Mouse (Mus musculus): ENCODE measurements around the gene Rrm2.

The Rrm2 gene

GRCm38 (mm10) chr12:24707954-24708823, at the start of gene Rrm2:
Gene Rrm2 (plus strand): TSS chr12:24708241.
- in situ Hi-C loops (cut with MboI): loop anchor here (10.0 kb wide), 2 partner anchors 53 to 103 kb away; partner anchors contain the start of gene Klf11

DNA sequence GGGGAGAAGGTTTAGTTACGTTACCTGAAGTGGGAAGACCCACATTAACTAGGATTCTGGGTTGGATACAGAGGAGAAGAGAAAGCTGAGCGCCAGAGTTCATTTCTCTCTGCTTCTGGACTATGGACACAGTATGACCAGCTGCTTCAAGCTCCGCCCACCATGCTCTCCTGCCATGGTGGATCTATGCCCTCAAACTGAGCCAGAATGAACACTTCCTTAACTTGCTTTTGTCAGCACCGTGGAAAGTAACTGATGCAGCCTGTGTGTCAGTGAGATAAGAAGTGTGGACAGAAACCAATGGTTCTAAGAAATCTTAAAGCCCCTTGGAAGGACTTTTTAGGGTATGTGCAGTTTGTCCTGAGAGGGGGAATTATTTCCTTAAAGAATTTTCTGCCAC, 49.0 kb upstream of the Rrm2 start:
- in situ Hi-C loops (cut with MboI): loop anchor here (10.0 kb wide), 1 partner anchor 46 kb away; the partner anchor contains the start of gene Rrm2

- in situ Hi-C loops (cut with MboI): loop anchor here (10.0 kb wide), 1 partner anchor 45 kb away; the partner anchor contains the start of gene Rrm2
Observed at GRCm38 (mm10) chr12:24659923-24660322, 48.1 kb upstream of the Rrm2 start.

DNA sequence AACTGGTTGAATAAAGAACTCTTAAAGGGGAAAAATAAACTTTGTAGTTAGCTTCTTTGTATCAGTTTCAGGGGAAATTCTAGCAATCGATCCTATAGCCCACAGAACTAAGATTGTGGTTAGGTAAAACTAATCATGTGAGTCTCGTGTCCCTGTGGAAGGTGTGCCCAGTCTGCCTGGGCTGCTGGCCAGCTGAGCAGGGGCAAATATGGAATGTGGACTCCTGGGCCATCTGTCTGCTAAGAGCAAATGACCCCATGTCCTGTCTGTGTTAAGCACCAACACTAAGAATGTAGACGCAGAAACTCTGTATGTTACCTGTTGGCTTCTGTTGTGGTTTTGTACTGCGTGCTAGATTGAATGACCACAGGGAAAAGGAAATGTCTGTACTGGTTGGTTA, 46.9 kb upstream of the Rrm2 start:
- in situ Hi-C loops (cut with MboI): no loop called here

- in situ Hi-C loops (cut with MboI): no loop called here
Observed at GRCm38 (mm10) chr12:24662131-24662530, 45.9 kb upstream of the Rrm2 start.

GRCm38 (mm10) chr12:24680096-24680491, 27.9 kb upstream of the Rrm2 start:
- in situ Hi-C loops (cut with MboI): no loop called here

DNA sequence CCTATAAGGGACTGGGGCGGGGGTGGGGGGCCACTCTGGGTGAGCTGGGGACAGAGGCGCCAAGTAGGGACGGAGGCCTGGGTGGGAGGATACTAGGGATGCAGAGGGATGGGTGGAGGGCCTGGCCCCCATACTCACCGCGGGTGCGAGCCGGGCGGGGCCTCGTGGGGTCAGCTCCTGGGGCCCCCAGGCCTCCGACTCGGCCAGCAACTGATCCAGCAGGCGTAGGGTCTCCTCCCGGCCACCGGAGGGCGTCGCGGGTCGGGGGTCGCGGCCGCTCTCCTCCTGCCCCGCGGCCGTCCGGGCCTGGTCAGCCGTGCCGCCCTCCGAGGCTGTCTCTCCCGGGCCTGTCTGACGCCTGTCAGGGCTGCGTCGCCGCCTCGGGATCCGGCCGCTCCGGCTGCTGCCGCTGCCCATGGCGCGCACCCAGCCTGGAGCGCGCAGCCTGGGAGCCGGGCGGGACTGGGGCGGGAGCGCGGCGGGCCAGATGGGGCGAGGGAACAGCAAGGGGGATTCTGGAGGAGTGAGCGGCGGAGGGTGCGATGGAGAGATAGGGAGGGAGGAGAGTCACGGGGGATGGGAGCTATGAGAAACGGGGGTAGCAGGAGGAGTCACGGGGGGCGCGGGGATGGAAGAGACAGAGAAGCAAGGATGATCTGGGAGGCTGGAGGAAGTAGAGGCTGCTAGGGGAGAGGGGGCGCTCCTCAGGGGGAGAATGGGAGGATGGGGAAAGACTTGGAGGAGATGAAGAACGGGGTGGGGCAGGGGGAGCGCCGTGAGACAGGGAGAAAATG, 27.4 kb upstream of the Rrm2 start:
- in situ Hi-C loops (cut with MboI): no loop called here

GRCm38 (mm10) chr12:24681286-24682023, 26.6 kb upstream of the Rrm2 start, which contains the start of gene Cys1:
Gene Cys1 (minus strand): TSS chr12:24681813.
- in situ Hi-C loops (cut with MboI): no loop called here

GRCm38 (mm10) chr12:24682563-24682962, 25.5 kb upstream of the Rrm2 start:
- in situ Hi-C loops (cut with MboI): no loop called here

DNA sequence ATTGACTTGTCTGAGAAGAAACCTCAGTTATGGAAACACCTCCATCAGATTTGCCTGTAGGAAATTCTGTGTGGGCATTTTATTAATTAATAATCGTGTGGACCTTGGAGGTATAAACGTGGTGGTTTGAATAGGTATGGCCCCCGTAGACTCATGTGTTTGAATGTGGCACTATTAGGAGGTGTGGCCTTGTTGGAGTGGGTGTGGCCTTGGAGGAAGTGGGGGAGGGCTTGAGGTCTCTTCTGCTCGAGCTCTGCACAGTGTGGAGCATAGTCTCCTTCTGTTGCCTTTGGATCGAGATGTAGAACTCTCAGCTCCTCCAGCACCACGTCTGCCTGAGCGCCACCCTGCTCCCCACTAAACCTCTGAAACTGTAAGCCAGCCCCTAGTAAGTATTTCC, 24.6 kb upstream of the Rrm2 start:
- in situ Hi-C loops (cut with MboI): no loop called here

DNA sequence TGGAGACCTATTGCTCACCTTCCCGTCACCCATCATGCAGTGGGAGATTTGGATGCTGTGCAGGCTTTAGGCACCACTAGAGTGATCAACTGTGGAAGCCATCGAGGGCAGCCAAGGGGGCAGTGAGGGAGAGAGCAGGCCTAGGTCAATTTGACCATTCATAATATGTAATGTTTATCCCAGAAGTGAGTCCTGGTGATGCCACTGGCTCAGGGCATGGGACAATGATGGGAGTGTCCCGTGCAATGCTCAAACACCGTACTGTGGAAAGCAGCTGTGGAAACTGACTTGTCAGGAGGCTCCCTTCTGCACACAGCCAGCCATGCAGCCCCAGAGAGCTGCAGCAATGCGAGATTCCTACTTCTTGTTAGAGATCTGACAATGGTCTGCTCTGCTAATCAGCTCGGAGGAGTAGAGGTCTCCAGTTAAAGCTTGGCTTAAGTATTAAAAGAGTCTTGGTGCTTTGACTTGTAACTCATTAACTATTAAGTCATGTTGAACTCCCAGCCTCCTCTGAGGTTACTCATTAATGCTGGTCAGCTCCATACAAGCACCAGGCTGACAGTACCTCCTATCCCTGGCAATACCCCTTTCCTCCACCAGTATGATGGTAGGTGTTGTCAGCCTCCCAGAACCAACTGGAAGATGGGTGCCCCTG, 21.9 kb upstream of the Rrm2 start:
- in situ Hi-C loops (cut with MboI): no loop called here

GRCm38 (mm10) chr12:24686696-24687346, 21.2 kb upstream of the Rrm2 start:
- in situ Hi-C loops (cut with MboI): no loop called here

GRCm38 (mm10) chr12:24690351-24690750, 17.7 kb upstream of the Rrm2 start:
- in situ Hi-C loops (cut with MboI): no loop called here

GRCm38 (mm10) chr12:24696500-24697483, 11.2 kb upstream of the Rrm2 start:
- in situ Hi-C loops (cut with MboI): no loop called here

GRCm38 (mm10) chr12:24697484-24698204, 10.4 kb upstream of the Rrm2 start:
- in situ Hi-C loops (cut with MboI): no loop called here

GRCm38 (mm10) chr12:24698514-24698913, 9.5 kb upstream of the Rrm2 start:
- in situ Hi-C loops (cut with MboI): no loop called here

DNA sequence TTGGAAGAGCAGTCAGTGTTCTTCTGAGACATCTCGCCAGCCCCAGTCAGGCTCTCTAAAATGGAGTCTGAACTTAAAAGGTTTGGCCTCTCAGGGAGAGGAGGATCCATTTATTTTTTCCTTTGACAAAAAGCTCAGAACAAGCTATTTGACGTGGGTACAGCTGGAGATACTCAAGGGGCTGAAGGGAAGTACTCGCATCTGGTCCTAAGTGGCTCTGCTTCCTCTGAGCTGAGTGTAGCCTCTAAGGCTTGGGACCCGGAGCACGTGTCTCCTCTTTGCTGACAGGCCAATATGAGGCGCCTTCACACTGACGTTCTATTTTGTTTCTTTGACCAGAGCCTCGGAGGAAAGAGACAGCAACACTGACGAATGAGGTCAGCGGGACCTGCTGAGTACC, 8.5 kb upstream of the Rrm2 start:
- in situ Hi-C loops (cut with MboI): no loop called here

GRCm38 (mm10) chr12:24701621-24702020, 6.4 kb upstream of the Rrm2 start:
- in situ Hi-C loops (cut with MboI): loop anchor here (10.0 kb wide), 2 partner anchors 47 to 97 kb away; partner anchors contain the start of gene Klf11

- in situ Hi-C loops (cut with MboI): loop anchor here (10.0 kb wide), 2 partner anchors 48 to 98 kb away; partner anchors contain the start of gene Klf11
Observed at GRCm38 (mm10) chr12:24703013-24703412, 5.0 kb upstream of the Rrm2 start.
